Mouse (Mus musculus): ENCODE measurements around the gene Zyx.

The Zyx gene

GRCm38 (mm10) chr6:42350968-42351775 lies 1.7 kb downstream of the Zyx start:
- peak; percentile 10 for DNase-seq (ENCODE audit: low read depth)

- peak; percentile 29 for DNase-seq (ENCODE audit: low read depth)
These were observed 2.5 kb downstream of the Zyx start for GRCm38 (mm10) chr6:42351776-42352485.

GRCm38 (mm10) chr6:42352486-42352846 lies 3.0 kb downstream of the Zyx start:
- no peak for DNase-seq (ENCODE audit: low read depth)

GRCm38 (mm10) chr6:42353180-42353579 lies 3.8 kb downstream of the Zyx start:
- DNase-seq (ENCODE audit: low read depth) = no peak

GRCm38 (mm10) chr6:42354076-42355019 lies 4.9 kb downstream of the Zyx start:
- peak; percentile 34 for DNase-seq (ENCODE audit: low read depth)

- DNase-seq (ENCODE audit: low read depth) = no peak
These were observed 5.9 kb downstream of the Zyx start for GRCm38 (mm10) chr6:42355366-42355765.

- DNase-seq (ENCODE audit: low read depth) = no peak
These were observed 6.6 kb downstream of the Zyx start for GRCm38 (mm10) chr6:42355794-42356600.

- no peak for DNase-seq (ENCODE audit: low read depth)
These were observed 7.5 kb downstream of the Zyx start for GRCm38 (mm10) chr6:42356913-42357312.

GRCm38 (mm10) chr6:42357901-42358300 lies 8.5 kb downstream of the Zyx start:
- no peak for DNase-seq (ENCODE audit: low read depth)

- no peak for DNase-seq (ENCODE audit: low read depth)
These were observed 9.5 kb downstream of the Zyx start for GRCm38 (mm10) chr6:42358901-42359300.

- no peak for DNase-seq (ENCODE audit: low read depth)
These were observed 10.1 kb downstream of the Zyx start for GRCm38 (mm10) chr6:42359364-42360147.

GRCm38 (mm10) chr6:42360231-42360840 lies 10.9 kb downstream of the Zyx start:
- DNase-seq (ENCODE audit: low read depth) = no peak

- no peak for DNase-seq (ENCODE audit: low read depth)
These were observed 11.8 kb downstream of the Zyx start for GRCm38 (mm10) chr6:42361041-42361895.

GRCm38 (mm10) chr6:42362074-42362473 lies 12.6 kb downstream of the Zyx start:
- DNase-seq (ENCODE audit: low read depth) = no peak

GRCm38 (mm10) chr6:42362497-42362896 lies 13.1 kb downstream of the Zyx start:
- DNase-seq (ENCODE audit: low read depth) = no peak

- DNase-seq (ENCODE audit: low read depth) = no peak
These were observed 13.5 kb downstream of the Zyx start for GRCm38 (mm10) chr6:42362974-42363373.

GRCm38 (mm10) chr6:42364066-42364465 lies 14.6 kb downstream of the Zyx start:
- DNase-seq (ENCODE audit: low read depth) = no peak

- DNase-seq (ENCODE audit: low read depth) = no peak
These were observed 15.2 kb downstream of the Zyx start for GRCm38 (mm10) chr6:42364607-42365006.

GRCm38 (mm10) chr6:42365215-42365614 lies 15.8 kb downstream of the Zyx start:
- DNase-seq (ENCODE audit: low read depth) = no peak
